Mouse (Mus musculus): Measurements from ENCODE around the gene Calm1.

DNA sequence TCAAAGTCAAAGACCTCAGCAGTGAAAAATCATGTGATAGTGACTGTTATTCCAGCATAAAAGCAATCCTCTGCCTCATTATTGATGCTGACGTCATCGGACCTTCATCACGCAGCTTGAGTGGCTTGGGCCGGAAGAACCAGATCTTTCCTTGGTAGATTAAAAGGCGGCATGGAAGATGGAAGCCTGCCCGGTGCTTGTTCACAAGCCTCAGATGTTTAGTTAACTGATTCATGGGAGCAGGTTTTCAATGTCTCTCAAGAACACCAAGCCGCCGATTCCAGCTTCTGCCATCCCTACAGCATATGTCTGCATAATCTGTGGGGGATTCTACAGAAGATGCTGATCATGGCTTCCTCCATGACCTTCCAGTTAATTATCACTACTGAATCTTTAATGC is 32.3 kb upstream of the Calm1 start:
- TF ChIP-seq CTCF (IDR thresholded peaks at IDR 0.05; ENCODE audit: extremely low read depth, insufficient read depth, low read length) (no peak), POLR2A (IDR thresholded peaks at IDR 0.05; ENCODE audit: extremely low read depth, insufficient read depth, low read length) (no peak)
